Mouse (Mus musculus) embryonic facial prominence, embryonic 11.5 days (tissue): ENCODE results near the gene Morn2. TPM values are rescaled to one million over a fixed set of nuclear protein-coding genes. Genes with fewer than 3 reads are reported as not detected.

Source experiments
- ATAC-seq: fragments of 200-750 bp; cut with Nextera tagmentation; replicated peaks from 2 replicates; pipeline ENCODE4 v1.8.0; 2017; ENCODE audit warnings: low read depth; ENCODE audit not compliant: insufficient number of reproducible peaks, low FRiP score, low TSS enrichment
- DNase-seq: peaks from one replicate; pipeline ENCODE4 v3.0.0-alpha.2; 2015; ENCODE audit warnings: low spot score
- H3K27ac ChIP-seq: fragments of 300-500 bp; sonication (generic); replicated peaks from 2 replicates; pipeline ENCODE4 v1.5.1; 2014; ENCODE audit warnings: mild to moderate bottlenecking, low read depth, low read length, control low read depth
- H3K27me3 ChIP-seq: fragments of 300-500 bp; sonication (generic); 2 replicates; pipeline ENCODE4 v1.6.1; 2014; ENCODE audit warnings: mild to moderate bottlenecking, low read length, moderate library complexity, mixed read lengths; ENCODE audit not compliant: control insufficient read depth, insufficient read depth
- H3K36me3 ChIP-seq: fragments of 300-500 bp; sonication (generic); replicated peaks from 2 replicates; pipeline ENCODE4 v1.6.1; 2014; ENCODE audit warnings: low read depth, mild to moderate bottlenecking, low read length, moderate library complexity, mixed read lengths; ENCODE audit not compliant: control insufficient read depth, insufficient read depth
- H3K4me1 ChIP-seq: fragments of 300-500 bp; sonication (generic); 2 replicates; pipeline ENCODE4 v1.6.1; 2014; ENCODE audit warnings: low read length, mixed read lengths; ENCODE audit not compliant: control insufficient read depth, insufficient read depth
- H3K4me2 ChIP-seq: fragments of 300-500 bp; sonication (generic); 2 replicates; pipeline ENCODE4 v1.6.1; 2014; ENCODE audit warnings: low read depth, mild to moderate bottlenecking, control low read depth, low read length, moderate library complexity
- H3K4me3 ChIP-seq: fragments of 300-500 bp; sonication (generic); 2 replicates; pipeline ENCODE4 v1.5.1; 2014; ENCODE audit warnings: low read depth, low read length, control low read depth
- H3K9ac ChIP-seq: fragments of 300-500 bp; sonication (generic); replicated peaks from 2 replicates; pipeline ENCODE4 v1.6.1; 2014; ENCODE audit warnings: mild to moderate bottlenecking, control low read depth, low read length
- H3K9me3 ChIP-seq: fragments of 300-500 bp; sonication (generic); replicated peaks from 2 replicates; pipeline ENCODE4 v1.6.1; 2016; ENCODE audit warnings: mild to moderate bottlenecking, low read length, inconsistent platforms, mixed read lengths; ENCODE audit not compliant: control insufficient read depth
- whole genome bisulfite sequencing: fragments of 180-500 bp; shearing (Covaris S2); extraction: QIAGEN DNeasy Blood & Tissue Kit; methylation state at CpG from one replicate; pipeline ENCODE4 v1.1.7; 2014; 5-methylcytosine and 5-hydroxymethylcytosine counted together
- polyA plus RNA-seq: library from polyadenylated mRNA; unstranded; fragments of >200 nt; fragmentation: Nextera tagmentation; extraction: Ambion mirVana; gene quantifications from 2 replicates; pipeline ENCODE4 v1.2.1, GENCODE M21; 2014

Morn2 gene
- polyA plus RNA-seq, 1 experiment from 2014 or later: 22.4 TPM

DNA sequence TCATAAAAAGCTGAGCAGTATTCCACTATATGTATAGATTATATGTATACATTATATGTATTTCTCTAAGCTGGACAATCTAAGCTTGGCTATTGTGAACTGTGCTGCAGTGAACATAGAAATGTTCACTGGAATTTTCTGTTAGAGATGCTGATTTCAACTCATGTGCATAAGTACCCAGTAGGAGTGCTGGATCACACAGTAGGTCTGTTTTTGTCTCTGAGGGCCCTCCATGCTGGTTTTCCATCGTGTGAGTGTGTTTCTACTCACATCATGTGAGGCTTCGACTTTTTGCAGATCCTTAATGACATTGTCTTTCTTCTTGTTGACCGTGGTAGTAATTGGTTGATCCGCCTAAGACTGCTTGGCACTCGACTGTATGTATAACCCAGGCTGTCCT lies 8.8 kb downstream of the Morn2 start:
- WGBS: 85% methylated on average over 5 of the region's 5 CpGs
- DNase-seq: no peak

DNA sequence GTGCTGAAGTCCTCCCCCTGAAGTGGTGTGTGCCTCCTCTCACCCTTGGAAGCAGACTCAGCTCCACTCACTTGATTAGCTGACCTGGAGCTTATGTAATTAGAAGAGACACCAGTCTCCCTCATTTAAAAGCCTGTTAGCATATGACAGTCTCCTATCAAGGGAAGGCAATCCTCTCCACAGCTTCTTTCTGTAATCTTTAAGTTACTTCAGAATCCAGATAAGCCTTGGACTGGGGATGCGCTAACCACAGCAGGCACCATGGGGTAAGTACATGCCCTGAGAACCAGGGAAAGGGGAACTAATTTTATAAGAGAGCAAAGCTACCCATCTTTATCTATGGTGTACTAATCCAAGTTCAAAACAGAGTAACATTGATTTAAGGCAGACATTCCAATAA lies 17.2 kb downstream of the Morn2 start, which contains the start of gene Arhgef33:
TSS of gene Arhgef33 (plus strand) at position 157 of the 400 bp plus-strand sequence.
- H3K4me2 ChIP-seq: no peak within 1 kb of the TSS
- H3K4me3 ChIP-seq: no peak within 1 kb of the TSS
- 77% methylated on average over 1 of the region's 1 CpGs for WGBS
- H3K9me3 ChIP-seq: no peaks in the 10 kb centered on the region
- no peak for DNase-seq
- no peak for ATAC-seq
- H3K9ac ChIP-seq: no peak within 1 kb of the TSS
- no peaks in the 10 kb centered on the region for H3K4me1 ChIP-seq
- H3K36me3 ChIP-seq: no peaks in the 10 kb centered on the region
- no peak within 1 kb of the TSS for H3K27ac ChIP-seq
- no peaks in the 10 kb centered on the region for H3K27me3 ChIP-seq

More for the DNA sequence above, 8.8 kb downstream of the Morn2 start:
- no peaks in the 10 kb centered on the region for H3K27me3 ChIP-seq
- no peak overlapping the region for H3K4me3 ChIP-seq
- H3K36me3 ChIP-seq: no peaks in the 10 kb centered on the region
- H3K4me1 ChIP-seq: no peaks in the 10 kb centered on the region
- H3K9ac ChIP-seq: no peak overlapping the region
- no peak for ATAC-seq
- no peak overlapping the region for H3K4me2 ChIP-seq
- H3K9me3 ChIP-seq: no peaks in the 10 kb centered on the region
- no peak overlapping the region for H3K27ac ChIP-seq

- ATAC-seq: no peak
- no peak for DNase-seq
- no peak overlapping the region for H3K9ac ChIP-seq
- H3K27me3 ChIP-seq: no peaks in the 10 kb centered on the region
- WGBS: 75% methylated on average over 9 of the region's 9 CpGs
- no peak overlapping the region for H3K4me2 ChIP-seq
- no peaks in the 10 kb centered on the region for H3K9me3 ChIP-seq
- no peak overlapping the region for H3K4me3 ChIP-seq
- no peaks in the 10 kb centered on the region for H3K36me3 ChIP-seq
- H3K27ac ChIP-seq: no peak overlapping the region
- H3K4me1 ChIP-seq: no peaks in the 10 kb centered on the region
Observed at GRCm38 (mm10) chr17:80311761-80312160, 21.8 kb downstream of the Morn2 start.

GRCm38 (mm10) chr17:80312405-80312804 lies 22.4 kb downstream of the Morn2 start:
- no peaks in the 10 kb centered on the region for H3K9me3 ChIP-seq
- no peaks in the 10 kb centered on the region for H3K36me3 ChIP-seq
- no peak overlapping the region for H3K9ac ChIP-seq
- no peak overlapping the region for H3K4me3 ChIP-seq
- no peaks in the 10 kb centered on the region for H3K4me1 ChIP-seq
- ATAC-seq: no peak
- no peak overlapping the region for H3K4me2 ChIP-seq
- H3K27me3 ChIP-seq: no peaks in the 10 kb centered on the region
- no peak overlapping the region for H3K27ac ChIP-seq
- 84% methylated on average over 4 of the region's 4 CpGs for WGBS
- DNase-seq: no peak

DNA sequence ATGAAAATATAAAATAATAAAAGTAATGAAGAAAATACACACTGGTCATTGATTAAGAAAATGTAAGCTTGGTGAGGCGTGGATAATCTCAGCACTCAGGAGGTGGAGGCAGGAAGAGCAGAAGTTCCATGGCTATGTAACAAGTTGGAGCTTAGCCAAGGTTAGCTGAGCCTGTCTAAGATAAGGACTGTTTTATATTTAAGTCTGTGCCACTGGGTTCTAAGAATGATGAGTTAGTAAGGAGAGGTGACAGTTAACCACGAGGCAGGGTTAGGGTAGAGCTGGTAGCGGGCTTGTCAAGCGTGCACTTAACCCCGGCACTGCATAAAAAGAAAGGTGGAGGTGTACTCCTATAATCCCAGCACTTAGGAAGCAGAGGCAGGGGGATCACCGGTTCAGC lies 32.2 kb downstream of the Morn2 start:
- H3K36me3 ChIP-seq: no peaks in the 10 kb centered on the region
- no peak overlapping the region for H3K9ac ChIP-seq
- WGBS: 88% methylated on average over 6 of the region's 6 CpGs
- no peak overlapping the region for H3K4me2 ChIP-seq
- ATAC-seq (no peak), DNase-seq (no peak)
- H3K27ac ChIP-seq: no peak overlapping the region
- no peaks in the 10 kb centered on the region for H3K4me1 ChIP-seq
- no peaks in the 10 kb centered on the region for H3K9me3 ChIP-seq
- H3K4me3 ChIP-seq: no peak overlapping the region
- H3K27me3 ChIP-seq: no peaks in the 10 kb centered on the region

DNA sequence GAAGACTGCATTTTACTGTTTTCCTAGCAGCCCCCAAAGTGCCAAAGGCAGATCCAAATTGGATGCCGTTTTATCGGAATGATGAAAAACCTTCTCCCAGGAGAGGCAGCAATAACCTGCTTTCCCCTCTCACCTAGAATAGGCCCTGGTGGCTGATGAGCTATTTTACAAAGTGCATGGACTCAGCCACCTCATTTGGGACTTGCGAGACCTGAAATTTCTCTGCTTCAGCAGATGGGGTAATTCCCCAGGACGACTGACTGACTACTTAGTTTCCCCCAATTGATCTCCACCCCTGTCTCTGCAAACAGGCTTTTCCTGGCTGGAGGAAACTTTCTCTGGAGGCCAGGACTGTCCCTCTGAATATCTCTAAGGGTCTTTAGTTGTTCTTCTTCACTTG lies 33.0 kb downstream of the Morn2 start:
- Histone ChIP-seq H3K27me3 (no peaks in the 10 kb centered on the region), H3K36me3 (no peaks in the 10 kb centered on the region), H3K27ac (no peak overlapping the region), H3K4me2 (no peak overlapping the region), H3K9me3 (no peaks in the 10 kb centered on the region), H3K4me3 (no peak overlapping the region), H3K9ac (no peak overlapping the region), H3K4me1 (no peaks in the 10 kb centered on the region)
- no peak for DNase-seq
- 76% methylated on average over 4 of the region's 4 CpGs for WGBS
- no peak for ATAC-seq

GRCm38 (mm10) chr17:80323658-80324057 lies 33.7 kb downstream of the Morn2 start:
- Histone ChIP-seq H3K27me3 (no peaks in the 10 kb centered on the region), H3K9ac (no peak overlapping the region), H3K36me3 (no peaks in the 10 kb centered on the region), H3K4me3 (no peak overlapping the region), H3K4me1 (no peaks in the 10 kb centered on the region), H3K9me3 (no peaks in the 10 kb centered on the region), H3K4me2 (no peak overlapping the region), H3K27ac (no peak overlapping the region)
- WGBS: 71% methylated on average over 8 of the region's 8 CpGs
- no peak for ATAC-seq
- DNase-seq: no peak

- Histone ChIP-seq H3K36me3 (no peaks in the 10 kb centered on the region), H3K9ac (no peak overlapping the region), H3K4me1 (no peaks in the 10 kb centered on the region), H3K27ac (no peak overlapping the region), H3K27me3 (no peaks in the 10 kb centered on the region), H3K9me3 (no peaks in the 10 kb centered on the region), H3K4me2 (no peak overlapping the region), H3K4me3 (no peak overlapping the region)
- WGBS: 81% methylated on average over 7 of the region's 7 CpGs
- DNase-seq: no peak
- no peak for ATAC-seq
Observed at GRCm38 (mm10) chr17:80324521-80324920, 34.5 kb downstream of the Morn2 start.
